Mouse (Mus musculus) mature B cell (primary cell): ENCODE data around the gene Mvb12b.

ENCODE experiments used
- in situ Hi-C: fragments of 300-500 bp; cut with MboI; formaldehyde crosslinking; loops from 2 replicates; pipeline ENCODE4 v1.14.3; 2019

The Mvb12b gene

DNA sequence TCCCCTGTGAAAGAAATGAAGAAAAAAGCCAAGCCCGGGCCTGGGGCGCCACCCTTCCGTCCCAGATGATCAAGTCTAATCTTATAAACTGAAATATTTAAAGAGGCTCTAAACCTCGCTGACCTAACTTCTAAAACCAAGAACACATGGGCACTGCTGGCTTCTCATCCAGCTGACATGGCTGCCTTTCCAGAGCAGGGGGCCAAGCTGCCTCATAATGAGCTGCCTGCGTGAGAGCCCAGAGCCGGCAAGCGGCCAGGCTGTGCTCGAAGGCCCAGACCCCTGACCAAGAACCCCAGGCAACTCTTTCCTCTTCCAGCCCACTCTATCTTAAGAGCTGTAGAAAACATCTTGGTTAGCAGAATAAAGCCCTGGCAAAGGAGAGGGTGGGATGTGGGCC is 73.2 kb downstream of the Mvb12b start:
- in situ Hi-C loops = no loop called here

DNA sequence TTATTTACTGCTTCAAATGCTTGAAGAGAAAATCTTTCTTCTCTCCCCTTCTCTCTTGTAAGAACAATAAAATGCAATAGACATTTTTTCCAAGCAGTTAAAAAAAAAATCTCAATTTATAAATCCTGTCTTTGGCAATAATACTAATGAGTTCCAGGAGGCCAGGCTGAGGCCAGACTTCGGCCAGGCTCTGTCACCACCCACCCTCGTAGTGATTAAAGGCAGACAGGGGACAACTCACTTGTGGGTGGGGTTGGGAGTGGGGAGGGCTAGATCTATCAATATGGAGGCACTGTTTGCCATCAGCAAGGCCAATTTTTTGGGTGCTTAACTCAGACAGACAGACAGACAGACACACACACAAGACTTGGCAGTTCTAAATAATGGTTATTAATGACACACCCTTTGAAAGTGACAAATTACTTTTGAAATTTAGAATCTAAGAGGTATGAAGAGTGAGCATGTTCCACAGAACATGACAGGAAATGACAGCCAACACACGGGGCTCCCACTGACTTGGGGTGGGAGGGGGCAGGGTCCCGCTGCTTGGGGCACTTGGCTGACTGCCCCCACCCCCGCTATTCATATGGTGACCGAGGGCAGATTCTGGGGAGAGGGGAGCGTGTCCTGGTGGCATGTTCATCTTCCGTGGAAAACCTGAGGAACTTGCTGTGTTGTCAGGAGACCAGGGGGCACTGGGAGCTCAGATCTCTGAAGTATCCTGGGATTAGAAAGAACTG is 74.1 kb downstream of the Mvb12b start:
- in situ Hi-C loops = no loop called here

DNA sequence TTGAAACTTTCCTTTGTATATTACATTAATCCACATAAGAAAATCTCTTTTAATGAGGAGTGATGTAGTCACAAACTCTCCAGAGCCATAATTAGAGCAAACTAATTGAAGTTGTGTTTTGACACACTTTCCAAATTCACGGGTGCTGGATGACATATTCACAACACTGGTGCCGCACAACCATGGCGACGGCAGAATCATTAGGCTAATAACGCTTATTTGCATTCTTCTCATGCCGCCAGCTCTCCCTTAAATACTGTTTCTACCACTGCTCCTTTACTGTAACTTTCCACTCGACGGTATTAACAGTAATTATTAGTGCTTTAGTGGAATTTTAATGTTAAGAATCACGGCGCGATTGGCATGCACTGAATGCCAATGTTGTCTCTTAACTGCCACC is 74.8 kb downstream of the Mvb12b start:
- in situ Hi-C loops = no loop called here

GRCm38 (mm10) chr2:33811349-33811890 is 76.3 kb downstream of the Mvb12b start:
- in situ Hi-C loops = no loop called here

- in situ Hi-C loops = no loop called here
These were observed 78.7 kb downstream of the Mvb12b start for GRCm38 (mm10) chr2:33809081-33809480.

- in situ Hi-C loops = no loop called here
These were observed 79.7 kb downstream of the Mvb12b start for GRCm38 (mm10) chr2:33808032-33808431.

- in situ Hi-C loops = no loop called here
These were observed 82.1 kb downstream of the Mvb12b start for GRCm38 (mm10) chr2:33805640-33806039.

DNA sequence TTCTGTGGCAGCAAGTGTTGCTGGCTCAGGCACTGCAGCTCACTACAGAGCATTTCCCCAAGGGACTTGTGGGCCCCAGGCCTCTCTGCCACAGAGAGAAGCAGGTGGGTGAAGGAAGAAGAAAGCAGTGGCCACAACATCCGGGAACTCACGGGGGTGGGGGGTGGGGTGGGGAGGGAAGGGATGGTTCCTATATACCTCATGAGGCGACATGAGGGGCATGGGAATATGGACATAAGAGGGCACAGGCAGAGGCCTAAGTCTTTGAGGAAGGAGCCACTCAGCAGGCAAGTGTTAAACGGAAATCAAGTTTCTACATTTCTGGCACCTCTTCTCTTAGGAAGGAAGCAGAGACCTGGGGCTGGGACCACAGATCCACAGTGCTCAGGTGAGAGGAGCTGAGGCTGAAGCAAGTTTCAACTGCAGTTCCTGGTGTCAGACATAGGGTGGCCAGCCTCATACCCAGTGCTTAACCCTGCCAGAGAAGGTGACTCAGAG is 84.0 kb downstream of the Mvb12b start:
- in situ Hi-C loops = no loop called here

DNA sequence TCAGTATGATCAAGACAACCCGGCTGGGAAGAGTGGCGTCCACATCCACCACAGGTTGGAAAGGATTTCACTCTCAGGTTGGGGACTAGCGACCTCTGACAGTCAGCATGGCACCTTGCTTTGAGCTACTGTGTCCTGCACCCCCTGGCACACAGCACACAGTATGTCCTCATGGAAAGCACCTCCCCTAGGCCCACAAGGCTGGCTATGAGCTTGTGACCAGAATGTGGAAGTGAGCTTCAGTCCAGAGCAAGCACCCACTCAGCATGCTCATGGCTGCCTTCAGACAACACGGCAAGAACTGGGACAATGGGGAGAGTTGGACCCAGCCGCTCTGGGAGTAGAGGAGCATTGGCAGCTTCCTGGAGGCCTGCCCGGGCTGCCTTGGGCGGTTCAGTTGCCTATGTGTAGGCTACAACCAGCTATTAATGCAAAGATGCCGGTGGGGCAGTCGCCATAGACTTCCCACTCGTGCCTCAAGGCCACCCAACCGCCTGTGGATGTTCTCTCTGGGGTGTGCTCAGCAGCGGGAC is 84.6 kb downstream of the Mvb12b start:
- in situ Hi-C loops = no loop called here

- in situ Hi-C loops = no loop called here
These were observed 86.0 kb downstream of the Mvb12b start for GRCm38 (mm10) chr2:33801760-33802159.

DNA sequence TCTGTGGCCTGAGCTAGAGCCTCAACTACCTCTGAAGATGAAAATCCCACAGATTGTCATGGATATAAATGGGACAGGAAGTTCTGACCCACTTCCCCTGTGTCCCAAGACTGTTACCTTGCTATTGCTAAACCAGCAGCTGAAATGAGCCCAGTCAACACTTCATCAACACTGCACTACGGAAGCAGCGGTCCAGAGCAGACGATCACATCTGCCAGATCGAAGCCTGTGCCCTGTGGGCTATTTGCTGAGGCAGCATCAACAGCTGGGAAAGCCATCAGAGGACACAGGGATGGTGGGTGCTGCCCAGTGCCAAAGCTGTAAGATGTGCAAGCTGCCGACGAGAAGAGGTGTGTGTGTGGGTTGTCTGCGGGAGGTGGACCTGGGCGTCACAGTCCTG is 86.4 kb downstream of the Mvb12b start:
- in situ Hi-C loops = no loop called here

GRCm38 (mm10) chr2:33800221-33800620 is 87.5 kb downstream of the Mvb12b start:
- in situ Hi-C loops = no loop called here

- in situ Hi-C loops = no loop called here
These were observed 91.9 kb downstream of the Mvb12b start for GRCm38 (mm10) chr2:33795716-33796472.

DNA sequence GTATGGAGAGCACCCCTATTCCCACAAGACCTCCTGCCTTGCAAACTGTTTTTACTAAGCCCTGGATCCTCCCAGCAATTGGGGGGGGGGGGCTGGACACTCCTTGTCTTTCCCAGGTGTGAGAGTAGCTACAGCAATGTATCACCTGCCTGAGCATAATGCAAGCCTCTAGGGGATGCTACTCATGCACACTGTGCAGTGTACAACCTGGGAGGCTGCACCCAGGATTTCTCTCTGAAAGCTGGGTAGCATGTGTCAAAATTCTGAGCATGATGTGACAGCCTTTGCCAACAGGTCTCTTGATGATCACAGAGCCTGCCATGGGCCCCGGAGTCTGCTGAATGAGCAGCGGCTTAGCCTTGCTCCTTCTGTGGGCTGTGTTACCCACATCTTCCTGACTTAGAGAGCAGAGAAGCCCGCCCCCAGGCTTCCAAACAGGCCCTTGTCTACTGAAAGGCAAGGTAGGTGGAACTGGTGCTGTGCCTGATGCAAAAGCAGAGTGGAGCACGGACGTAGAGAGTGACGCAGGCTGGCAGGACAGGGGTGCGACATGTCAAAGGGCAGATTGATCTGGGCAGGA is 92.7 kb downstream of the Mvb12b start:
- in situ Hi-C loops = no loop called here

DNA sequence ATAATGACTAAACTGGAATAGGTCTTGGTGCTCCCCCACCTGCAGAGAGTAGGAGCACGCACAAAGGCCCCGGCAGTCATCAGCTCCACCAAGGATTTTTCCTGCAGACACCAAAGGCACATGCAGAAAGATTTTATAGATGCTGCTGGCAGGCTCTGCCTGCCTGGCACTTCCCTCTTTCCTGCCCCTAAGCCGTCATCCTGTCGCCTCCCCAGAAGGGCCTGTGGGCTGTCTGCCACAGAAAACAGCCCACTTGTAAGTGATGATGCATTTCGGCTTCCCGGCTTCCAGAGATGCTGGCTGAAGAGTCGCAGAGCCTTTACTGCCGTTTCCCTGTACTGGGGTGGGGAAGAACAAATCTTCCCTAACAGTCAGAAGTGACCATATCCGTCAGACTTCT is 93.3 kb downstream of the Mvb12b start:
- in situ Hi-C loops = no loop called here

DNA sequence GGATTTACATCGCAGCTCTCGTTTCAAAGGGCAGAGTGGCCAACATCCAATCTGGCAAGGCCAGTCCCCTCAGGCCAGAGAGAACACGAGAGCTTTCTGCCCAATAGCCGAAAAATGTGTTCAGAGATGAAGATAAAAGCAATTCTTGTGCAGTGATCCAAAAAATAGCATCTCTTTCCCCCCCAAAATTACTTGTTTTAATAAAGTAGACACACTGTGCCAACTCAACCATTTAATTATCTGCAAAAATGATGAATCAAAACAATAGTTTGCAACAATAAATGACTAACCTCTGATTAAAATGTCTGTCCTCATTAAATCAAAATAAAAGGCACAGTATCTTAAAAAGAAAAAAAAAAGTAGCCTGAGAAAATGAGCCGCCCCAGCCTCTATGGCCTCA is 97.4 kb downstream of the Mvb12b start:
- in situ Hi-C loops = no loop called here

- in situ Hi-C loops = no loop called here
These were observed 98.0 kb downstream of the Mvb12b start for GRCm38 (mm10) chr2:33789732-33790131.

- in situ Hi-C loops = no loop called here
These were observed 98.5 kb downstream of the Mvb12b start for GRCm38 (mm10) chr2:33789279-33789678.

DNA sequence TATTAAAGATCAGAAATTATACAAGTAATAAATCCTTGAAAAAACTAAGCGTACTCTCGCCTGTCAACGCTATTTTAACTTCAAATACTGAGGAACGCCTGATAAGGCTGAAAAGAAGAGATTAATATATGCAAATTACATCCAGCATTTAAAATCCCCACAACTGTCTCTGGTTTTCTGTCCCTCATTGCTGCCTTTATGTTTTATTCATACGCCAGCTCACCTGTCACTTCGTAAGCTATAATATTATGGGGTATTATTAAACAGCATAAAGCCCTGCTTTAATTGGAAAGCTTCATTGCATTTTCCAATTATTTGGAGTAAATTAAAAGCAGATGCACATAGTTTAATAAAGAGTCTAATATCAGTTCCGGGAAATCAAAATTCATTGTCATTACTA is 98.9 kb downstream of the Mvb12b start:
- in situ Hi-C loops = no loop called here

DNA sequence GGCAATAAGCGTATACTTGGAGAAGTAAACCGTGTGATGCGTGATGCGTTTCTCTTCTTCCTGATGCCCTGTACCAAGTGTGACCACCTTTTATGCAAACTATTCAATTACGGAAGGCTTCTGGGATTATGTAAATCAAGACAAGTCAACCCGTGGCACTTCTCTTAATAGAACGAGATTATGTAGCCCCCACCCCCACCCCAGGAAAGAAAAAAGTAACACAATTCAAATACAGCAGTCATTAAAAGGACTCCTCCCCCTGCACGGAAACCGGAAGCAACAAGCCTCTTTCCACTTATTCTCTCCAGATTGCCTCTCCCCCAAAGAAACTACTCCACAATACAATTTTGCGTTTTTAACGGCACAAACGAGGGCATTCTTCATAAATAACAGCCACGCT is 99.6 kb downstream of the Mvb12b start:
- in situ Hi-C loops = no loop called here

DNA sequence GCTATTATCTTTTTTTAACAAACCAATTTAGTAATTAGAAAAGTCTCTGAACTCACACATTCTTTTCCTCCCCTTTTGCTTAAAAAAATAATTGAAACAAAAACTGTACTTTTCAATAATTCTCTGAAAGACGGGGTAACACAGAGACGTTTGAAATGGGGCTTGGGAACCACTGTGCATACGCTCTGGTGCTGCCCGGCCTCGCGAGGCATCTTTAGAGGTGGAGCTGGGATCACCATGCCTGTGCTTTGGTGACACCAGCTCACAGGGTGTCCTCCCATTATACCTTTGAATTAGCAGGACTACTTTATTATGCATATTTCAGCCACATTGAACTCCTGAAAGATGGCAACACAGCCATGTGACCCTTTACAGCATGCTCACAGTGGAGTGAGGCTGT is 101.7 kb downstream of the Mvb12b start:
- in situ Hi-C loops = no loop called here

DNA sequence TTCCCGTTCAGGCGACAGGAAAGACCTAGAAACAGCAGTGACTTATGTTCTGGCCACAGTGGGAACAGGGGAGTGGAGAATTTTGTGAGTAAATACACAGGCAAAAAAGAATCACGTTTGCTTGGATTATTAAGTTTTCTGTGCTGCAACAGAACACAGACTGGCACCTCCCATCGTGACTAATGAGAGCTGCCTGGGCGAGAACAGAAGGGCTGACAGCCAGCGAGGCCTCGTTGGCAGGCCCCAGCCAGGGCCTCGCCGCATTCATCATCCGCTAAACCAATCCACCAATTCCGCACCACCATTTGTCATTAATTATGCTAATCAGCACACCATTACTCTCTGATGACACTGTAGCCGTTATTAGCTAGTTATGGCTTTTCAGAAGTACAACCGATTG is 102.2 kb downstream of the Mvb12b start:
- in situ Hi-C loops = no loop called here
